ENCODE assay signal across 9 mouse cellular contexts in the genomic region with DNA sequence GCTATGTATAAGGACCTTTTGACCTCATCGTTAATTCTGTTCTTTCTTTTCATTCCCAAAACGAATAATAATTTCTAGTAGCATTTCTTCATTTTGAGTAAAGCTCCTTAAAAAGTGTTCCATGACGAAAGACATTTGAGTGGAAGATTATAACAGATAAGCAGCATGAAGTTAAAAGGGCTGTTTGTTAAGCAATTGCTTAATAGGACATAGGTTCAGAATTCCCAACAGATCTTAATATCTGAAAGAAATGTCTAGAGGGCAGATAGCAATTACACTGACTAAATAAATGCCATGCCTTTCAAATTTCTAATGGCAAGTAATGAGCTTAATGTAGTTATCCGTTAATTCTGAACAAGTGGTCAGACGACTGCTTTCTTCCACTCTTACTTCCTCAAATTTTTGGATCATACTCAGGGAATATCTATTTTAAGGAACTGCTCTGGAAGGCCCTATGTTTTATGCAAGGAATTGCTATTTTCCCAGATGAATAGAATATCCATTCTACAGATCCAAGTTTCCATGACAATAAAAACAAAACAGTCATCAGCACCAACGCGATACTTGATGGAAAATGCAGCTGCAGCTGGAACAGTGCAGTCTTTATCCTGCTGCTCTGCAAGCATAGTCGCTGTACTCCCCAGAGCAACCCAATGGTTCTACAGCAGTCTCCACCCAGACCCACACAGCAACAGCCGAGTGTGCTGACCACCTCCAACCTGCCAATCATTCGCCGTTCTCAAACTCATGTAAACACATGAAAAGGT.
DNase-seq lines count a peak whose midpoint lies in the region; ATAC-seq and TF ChIP-seq lines count a peak whose summit lies in the region.
"Had no signal": no experiment of that assay in that cellular context is flagged by ENCODE, and none has a peak within 500 bp of the region (broad histone marks: within the 10 kb centered on the region; RNA-seq: fewer than 3 reads in every experiment).

No protein-coding gene starts in this region.

- 0 out of 2 replicates have a peak, but pooled peaks cover 3% of the 10 kb centered on the region for H3K4me1 ChIP-seq in limb, embryonic 12.5 days (replicated peaks)
- no peaks in the 10 kb centered on the region for H3K4me1 ChIP-seq in limb, embryonic 10.5 days
- H3K4me1 ChIP-seq in forebrain, embryonic 11.5 days (replicated peaks; ENCODE audit: control insufficient read depth, insufficient read depth, low read length): no peaks in the 10 kb centered on the region
- H3K4me1 ChIP-seq in heart, postnatal 0 days (ENCODE audit: control insufficient read depth, insufficient read depth): peaks cover 12% of the 10 kb centered on the region

- no peaks in the 10 kb centered on the region for H3K9me3 ChIP-seq in limb, embryonic 12.5 days
- H3K9me3 ChIP-seq in limb, embryonic 10.5 days (replicated peaks): no peaks in the 10 kb centered on the region
- no peaks in the 10 kb centered on the region for H3K9me3 ChIP-seq in forebrain, embryonic 11.5 days (ENCODE audit: control insufficient read depth, low read length)
- H3K9me3 ChIP-seq in heart, postnatal 0 days (replicated peaks; ENCODE audit: control insufficient read depth, low read length): no peaks in the 10 kb centered on the region
- H3K9me3 ChIP-seq: G1E had no signal

- H3K36me3 ChIP-seq in limb, embryonic 12.5 days: 0 out of 2 replicates have a peak, but pooled peaks cover 5% of the 10 kb centered on the region
- H3K36me3 ChIP-seq in limb, embryonic 10.5 days: 0 out of 2 replicates have a peak, but pooled peaks cover 2% of the 10 kb centered on the region
- H3K36me3 ChIP-seq in forebrain, embryonic 11.5 days (ENCODE audit: control insufficient read depth, insufficient read depth, low read length): no peaks in the 10 kb centered on the region
- H3K36me3 ChIP-seq in heart, postnatal 0 days (replicated peaks; ENCODE audit: control insufficient read depth, insufficient read depth, low read length): no peaks in the 10 kb centered on the region

- WGBS in limb, embryonic 12.5 days: 73% methylated on average over 11 of the region's 11 CpGs
- 87% methylated on average over 11 of the region's 11 CpGs for WGBS in limb, embryonic 10.5 days
- WGBS in forebrain, embryonic 11.5 days: 53% methylated on average over 11 of the region's 11 CpGs
- 52% methylated on average over 11 of the region's 11 CpGs for WGBS in heart, postnatal 0 days

- no peak overlapping the region for H3K4me2 ChIP-seq in limb, embryonic 12.5 days
- H3K4me2 ChIP-seq in forebrain, embryonic 11.5 days (ENCODE audit: low read depth, low read length, severe bottlenecking): no peak overlapping the region
- peak overlapping the region; percentile 40 for H3K4me2 ChIP-seq in heart, postnatal 0 days (ENCODE audit: low read depth, low read length)

- TF ChIP-seq CTCF in heart, postnatal 0 days (IDR thresholded peaks at IDR 0.05; ENCODE audit: low read depth): no peak

- DNase-seq in limb, embryonic 10.5 days (ENCODE audit: low spot score): no peak
- peak; percentile 53 for DNase-seq in forebrain, embryonic 11.5 days (ENCODE audit: low spot score)
- peak; percentile 60 for DNase-seq in heart, postnatal 0 days (ENCODE audit: low spot score)
- DNase-seq in left cerebral cortex, postnatal 4 days: peak; percentile 22
- DNase-seq in telencephalon, adult 2 months (ENCODE audit: low read depth, low spot score): peak; percentile 58
- DNase-seq in T-cell, adult 2 months (ENCODE audit: low spot score): no peak
- no peak for DNase-seq in adrenal gland, postnatal 25 days

- peak overlapping the region; percentile 35; the same call in 1 of the 2 replicates for H3K27ac ChIP-seq in limb, embryonic 12.5 days
- no peak overlapping the region for H3K27ac ChIP-seq in limb, embryonic 10.5 days
- H3K27ac ChIP-seq in forebrain, embryonic 11.5 days (ENCODE audit: low read depth, low read length): peak overlapping the region; percentile 1; the same call in 1 of the 2 replicates
- peak overlapping the region; percentile 44 for H3K27ac ChIP-seq in heart, postnatal 0 days (ENCODE audit: low read depth)

- no peaks in the 10 kb centered on the region for H3K27me3 ChIP-seq in limb, embryonic 12.5 days
- H3K27me3 ChIP-seq in limb, embryonic 10.5 days (ENCODE audit: low read depth, poor library complexity, severe bottlenecking): no peaks in the 10 kb centered on the region
- H3K27me3 ChIP-seq in forebrain, embryonic 11.5 days (ENCODE audit: control insufficient read depth, insufficient read depth, low read length): no peaks in the 10 kb centered on the region
- H3K27me3 ChIP-seq in heart, postnatal 0 days (ENCODE audit: control insufficient read depth, insufficient read depth, low read length): no peaks in the 10 kb centered on the region

- H3K4me3 ChIP-seq in limb, embryonic 12.5 days (replicated peaks): no peak overlapping the region
- H3K4me3 ChIP-seq in limb, embryonic 10.5 days: no peak overlapping the region
- no peak overlapping the region for H3K4me3 ChIP-seq in forebrain, embryonic 11.5 days (ENCODE audit: low read depth, low read length)
- no peak overlapping the region for H3K4me3 ChIP-seq in heart, postnatal 0 days (ENCODE audit: low read depth, low read length)

- TF ChIP-seq EP300 in heart, postnatal 0 days (IDR thresholded peaks at IDR 0.05; ENCODE audit: low read depth): peak; percentile 25; the same call in 1 of the 2 replicates

- H3K9ac ChIP-seq in limb, embryonic 12.5 days (replicated peaks): no peak overlapping the region
- H3K9ac ChIP-seq in forebrain, embryonic 11.5 days (ENCODE audit: low read length): no peak overlapping the region
- no peak overlapping the region for H3K9ac ChIP-seq in heart, postnatal 0 days (replicated peaks; ENCODE audit: low read depth, low read length)

- intact Hi-C loops in left cerebral cortex, postnatal 4 days (cut with DNase I): loop anchor here (5.0 kb wide), 1 partner anchor 312 kb away; no protein-coding TSS in a partner anchor

- no peak for ATAC-seq in limb, embryonic 12.5 days (ENCODE audit: insufficient number of reproducible peaks, insufficient read depth, low FRiP score, low TSS enrichment, low read depth)
- ATAC-seq in forebrain, embryonic 11.5 days (replicated peaks; ENCODE audit: low FRiP score): 0 out of 2 replicates have a peak, but pooled peaks have one; percentile 36
- peak; percentile 83 for ATAC-seq in heart, postnatal 0 days (ENCODE audit: insufficient read depth, low read depth)

Comparison
In these comparisons a context has a peak if more than half of its experiments do, and no peak if none do; other contexts are left out.
1. DNase-seq: peak in forebrain, embryonic 11.5 days (single experiment), heart, postnatal 0 days (single experiment), left cerebral cortex, postnatal 4 days (single experiment) and telencephalon, adult 2 months (single experiment); none in limb, embryonic 10.5 days (single experiment), T-cell, adult 2 months (single experiment) and adrenal gland, postnatal 25 days (single experiment).